Mouse (Mus musculus) neural tube, embryonic 11.5 days (tissue): ENCODE measurements at regions not wholly inside any gene's neighbourhood (a gene's known extent, or its start where the extent isn't known, plus 50 kb on each side); places are given as distances from the start of the nearest gene placed in this dataset.

Source experiments
- ATAC-seq: fragments of 200-750 bp; cut with Nextera tagmentation; 2 replicates; pipeline ENCODE4 v1.8.0; 2017; ENCODE audit warnings: moderate number of reproducible peaks, mild to moderate bottlenecking, moderate TSS enrichment, moderate library complexity; ENCODE audit not compliant: insufficient read depth, low FRiP score, low TSS enrichment
- DNase-seq: peaks from one replicate; pipeline ENCODE4 v3.0.0-alpha.2; 2015; ENCODE audit warnings: low spot score
- H3K27ac ChIP-seq: fragments of 300-500 bp; sonication (generic); 2 replicates; pipeline ENCODE4 v1.5.1; 2014; ENCODE audit warnings: low read depth, mild to moderate bottlenecking, low read length
- H3K27me3 ChIP-seq: fragments of 300-500 bp; sonication (generic); 2 replicates; pipeline ENCODE4 v1.6.1; 2014; ENCODE audit warnings: mild to moderate bottlenecking, low read length, mixed read lengths; ENCODE audit not compliant: control insufficient read depth, insufficient read depth
- H3K36me3 ChIP-seq: fragments of 300-500 bp; sonication (generic); 2 replicates; pipeline ENCODE4 v1.6.1; 2014; ENCODE audit warnings: mild to moderate bottlenecking, low read length, moderate library complexity, mixed read lengths; ENCODE audit not compliant: control insufficient read depth, insufficient read depth
- H3K4me1 ChIP-seq: fragments of 300-500 bp; sonication (generic); 2 replicates; pipeline ENCODE4 v1.6.1; 2014; ENCODE audit warnings: low read length, mixed read lengths; ENCODE audit not compliant: control insufficient read depth, insufficient read depth
- H3K4me2 ChIP-seq: fragments of 300-500 bp; sonication (generic); 2 replicates; pipeline ENCODE4 v1.6.1; 2014; ENCODE audit warnings: low read depth, mild to moderate bottlenecking, moderate library complexity
- H3K4me3 ChIP-seq: fragments of 300-500 bp; sonication (generic); 2 replicates; pipeline ENCODE4 v1.5.1; 2014; ENCODE audit warnings: low read depth, low read length
- H3K9ac ChIP-seq: fragments of 300-500 bp; sonication (generic); 2 replicates; pipeline ENCODE4 v1.6.1; 2014; ENCODE audit warnings: mild to moderate bottlenecking, low read length
- H3K9me3 ChIP-seq: fragments of 300-500 bp; sonication (generic); 2 replicates; pipeline ENCODE4 v1.6.1; 2016; ENCODE audit warnings: low read length; ENCODE audit not compliant: control insufficient read depth
- WGBS: fragments of 180-500 bp; shearing (Covaris S2); extraction: QIAGEN DNeasy Blood & Tissue Kit; methylation state at CpG from one replicate; pipeline ENCODE4 v1.1.7; 2014; 5-methylcytosine and 5-hydroxymethylcytosine counted together

DNA sequence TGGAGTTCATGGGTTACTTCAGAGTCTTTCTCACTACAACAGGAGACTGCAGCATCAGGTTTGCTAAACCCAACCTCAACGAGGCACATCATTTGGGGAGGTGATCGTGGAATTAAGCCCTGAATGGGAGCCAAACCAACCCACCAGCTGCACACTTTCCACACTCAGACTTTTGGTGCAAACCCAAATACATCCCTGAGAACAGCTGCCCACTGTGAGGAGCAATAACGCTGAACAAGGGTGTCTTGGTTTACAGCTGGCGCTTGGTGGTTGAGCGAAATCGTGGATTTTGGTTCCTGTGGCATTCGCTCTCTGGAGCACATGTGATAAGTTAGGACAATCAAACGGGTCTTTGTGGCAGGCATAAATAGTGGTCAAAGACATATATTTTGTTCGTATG, 226.6 kb upstream of the Tnp1 start:
- WGBS, result 83% methylated on average over 9 of the region's 9 CpGs
- Histone ChIP-seq H3K27me3 (no peaks in the 10 kb centered on the region), H3K4me2 (no peak overlapping the region), H3K9ac (no peak overlapping the region), H3K4me3 (no peak overlapping the region), H3K27ac (no peak overlapping the region), H3K4me1 (no peaks in the 10 kb centered on the region), H3K9me3 (no peaks in the 10 kb centered on the region), H3K36me3 (no peaks in the 10 kb centered on the region)
- DNase-seq, result no peak
- ATAC-seq, result no peak

GRCm38 (mm10) chr1:73236867-73237266, 221.2 kb upstream of the Tnp1 start:
- 80% methylated on average over 3 of the region's 3 CpGs for WGBS
- no peaks in the 10 kb centered on the region for H3K36me3 ChIP-seq
- no peak overlapping the region for H3K27ac ChIP-seq
- H3K9me3 ChIP-seq, result no peaks in the 10 kb centered on the region
- H3K9ac ChIP-seq, result no peak overlapping the region
- H3K27me3 ChIP-seq, result no peaks in the 10 kb centered on the region
- DNase-seq, result no peak
- ATAC-seq, result no peak
- H3K4me3 ChIP-seq, result no peak overlapping the region
- H3K4me1 ChIP-seq, result no peaks in the 10 kb centered on the region
- H3K4me2 ChIP-seq, result no peak overlapping the region

DNA sequence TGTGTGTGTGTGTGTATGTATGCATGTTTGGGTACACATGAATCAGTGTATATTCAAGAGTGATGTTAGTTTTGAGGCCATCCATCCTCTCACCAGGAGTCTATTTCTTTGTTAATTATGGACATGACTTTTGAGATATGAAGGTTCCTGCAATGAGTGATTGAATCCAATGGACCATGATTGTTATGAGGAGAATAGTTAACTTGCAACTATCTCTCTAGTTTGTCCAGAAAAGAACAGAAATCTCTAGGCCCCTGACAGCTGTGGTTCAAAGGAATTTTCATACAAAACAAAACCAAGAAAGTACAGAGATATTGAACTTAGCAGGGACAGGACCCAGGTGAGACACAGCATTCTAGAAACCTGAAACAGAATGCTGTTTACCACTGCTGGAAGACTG, 217.9 kb upstream of the Tnp1 start:
- no peaks in the 10 kb centered on the region for H3K36me3 ChIP-seq
- no peak overlapping the region for H3K4me2 ChIP-seq
- no peaks in the 10 kb centered on the region for H3K4me1 ChIP-seq
- no peaks in the 10 kb centered on the region for H3K27me3 ChIP-seq
- H3K27ac ChIP-seq, result no peak overlapping the region
- DNase-seq (no peak), ATAC-seq (no peak)
- H3K4me3 ChIP-seq, result no peak overlapping the region
- no peaks in the 10 kb centered on the region for H3K9me3 ChIP-seq
- H3K9ac ChIP-seq, result no peak overlapping the region

DNA sequence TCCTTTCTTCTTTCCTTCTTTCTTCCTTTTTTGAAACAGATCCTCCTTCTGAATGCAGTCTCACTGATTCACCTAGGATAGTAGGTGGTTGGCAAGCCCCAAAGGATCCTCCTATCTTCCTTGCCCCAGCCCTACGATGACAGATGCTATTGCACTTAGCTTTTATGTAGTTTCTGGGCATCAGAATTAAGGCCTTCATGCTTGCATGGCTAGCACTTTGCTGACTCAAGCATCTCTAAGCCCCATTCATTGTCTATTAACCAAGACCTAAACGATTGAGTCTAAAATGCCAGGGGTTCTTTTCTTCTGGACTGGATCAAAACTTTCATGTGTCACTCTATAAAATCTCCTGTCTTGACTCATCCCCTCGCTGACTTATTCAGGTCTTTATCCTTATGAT, 217.3 kb upstream of the Tnp1 start:
- Histone ChIP-seq H3K36me3 (no peaks in the 10 kb centered on the region), H3K9me3 (no peaks in the 10 kb centered on the region), H3K4me3 (no peak overlapping the region), H3K27ac (no peak overlapping the region), H3K4me2 (no peak overlapping the region), H3K27me3 (no peaks in the 10 kb centered on the region), H3K9ac (no peak overlapping the region), H3K4me1 (no peaks in the 10 kb centered on the region)
- DNase-seq (no peak), ATAC-seq (no peak)
- WGBS, result 89% methylated on average over 3 of the region's 3 CpGs

GRCm38 (mm10) chr1:73230611-73231010, 214.9 kb upstream of the Tnp1 start:
- H3K36me3 ChIP-seq, result no peaks in the 10 kb centered on the region
- WGBS, result 74% methylated on average over 1 of the region's 1 CpGs
- H3K4me2 ChIP-seq, result no peak overlapping the region
- DNase-seq, result no peak
- no peaks in the 10 kb centered on the region for H3K9me3 ChIP-seq
- H3K4me3 ChIP-seq, result no peak overlapping the region
- no peak overlapping the region for H3K9ac ChIP-seq
- no peaks in the 10 kb centered on the region for H3K27me3 ChIP-seq
- ATAC-seq, result no peak
- H3K4me1 ChIP-seq, result no peaks in the 10 kb centered on the region
- no peak overlapping the region for H3K27ac ChIP-seq

GRCm38 (mm10) chr1:73227246-73227645, 211.5 kb upstream of the Tnp1 start:
- Histone ChIP-seq H3K9ac (no peak overlapping the region), H3K27ac (no peak overlapping the region), H3K4me1 (no peaks in the 10 kb centered on the region), H3K9me3 (no peaks in the 10 kb centered on the region), H3K4me2 (no peak overlapping the region), H3K36me3 (no peaks in the 10 kb centered on the region), H3K27me3 (no peaks in the 10 kb centered on the region), H3K4me3 (no peak overlapping the region)
- no peak for DNase-seq
- WGBS, result 94% methylated on average over 8 of the region's 8 CpGs
- ATAC-seq, result no peak

- H3K4me1 ChIP-seq, result no peaks in the 10 kb centered on the region
- H3K4me2 ChIP-seq, result no peak overlapping the region
- no peak overlapping the region for H3K27ac ChIP-seq
- no peak overlapping the region for H3K9ac ChIP-seq
- H3K4me3 ChIP-seq, result no peak overlapping the region
- no peak for ATAC-seq
- WGBS, result 6% methylated on average over 2 of the region's 2 CpGs
- H3K36me3 ChIP-seq, result no peaks in the 10 kb centered on the region
- DNase-seq, result no peak
- no peaks in the 10 kb centered on the region for H3K9me3 ChIP-seq
- no peaks in the 10 kb centered on the region for H3K27me3 ChIP-seq
Measured at GRCm38 (mm10) chr1:73221863-73222262, 206.2 kb upstream of the Tnp1 start.

DNA sequence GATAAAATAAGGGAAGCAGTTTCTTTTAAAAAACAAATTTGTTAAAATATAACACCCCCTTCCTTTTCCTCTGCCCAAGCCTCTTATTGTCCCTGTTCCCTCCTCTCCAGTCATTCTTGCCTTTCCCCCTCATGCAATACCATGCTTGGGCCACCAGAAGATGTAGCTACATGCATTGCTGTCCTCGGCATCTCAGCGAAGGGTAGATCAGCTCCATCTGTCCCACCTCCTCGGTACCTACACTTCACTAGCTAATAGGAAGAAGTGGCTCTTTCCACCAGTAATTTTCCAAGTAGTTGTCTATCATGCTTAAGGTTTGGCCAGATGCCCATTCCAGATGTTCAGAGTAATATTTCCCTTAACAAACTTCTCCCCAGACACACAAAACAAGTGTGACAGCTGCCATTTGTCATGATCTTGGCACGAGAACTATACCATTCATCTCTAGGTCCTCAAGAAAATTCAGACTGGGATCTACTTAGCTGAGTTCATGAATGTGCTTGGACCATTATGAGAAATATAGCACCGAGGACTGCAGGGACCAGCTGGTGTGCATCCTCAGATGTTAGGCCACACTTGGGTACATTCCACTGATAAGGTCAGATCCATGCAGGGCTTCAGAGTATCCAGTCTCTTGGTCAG, 198.7 kb upstream of the Tnp1 start:
- Histone ChIP-seq H3K9ac (no peak overlapping the region), H3K4me2 (no peak overlapping the region), H3K36me3 (no peaks in the 10 kb centered on the region), H3K9me3 (no peaks in the 10 kb centered on the region), H3K27ac (no peak overlapping the region), H3K27me3 (no peaks in the 10 kb centered on the region), H3K4me1 (no peaks in the 10 kb centered on the region), H3K4me3 (no peak overlapping the region)
- WGBS, result 76% methylated on average over 5 of the region's 5 CpGs
- DNase-seq (no peak), ATAC-seq (no peak)

GRCm38 (mm10) chr1:73207421-73207820, 191.7 kb upstream of the Tnp1 start:
- ATAC-seq, result no peak
- Histone ChIP-seq H3K27ac (no peak overlapping the region), H3K36me3 (no peaks in the 10 kb centered on the region), H3K9ac (no peak overlapping the region), H3K27me3 (no peaks in the 10 kb centered on the region), H3K4me1 (no peaks in the 10 kb centered on the region), H3K4me3 (no peak overlapping the region), H3K9me3 (no peaks in the 10 kb centered on the region), H3K4me2 (no peak overlapping the region)
- DNase-seq, result no peak
- WGBS, result 82% methylated on average over 8 of the region's 8 CpGs
